Mouse (Mus musculus) midbrain, postnatal 0 days (tissue): ENCODE data around the gene Ank2. TPM values are rescaled to one million over a fixed set of nuclear protein-coding genes. Genes with fewer than 3 reads are reported as not detected.
A peak's percentile ranks its signal among the peaks of the same experiment; 100 is the strongest.

ENCODE experiments used
- ATAC-seq: fragments of 200-750 bp; cut with Nextera tagmentation; 2 replicates; pipeline ENCODE4 v1.8.0; 2017; ENCODE audit warnings: moderate number of reproducible peaks, mild to moderate bottlenecking, moderate TSS enrichment, moderate library complexity; ENCODE audit not compliant: low FRiP score
- DNase-seq: peaks from one replicate; pipeline ENCODE4 v3.0.0-alpha.2; 2015; ENCODE audit warnings: low spot score
- H3K27ac ChIP-seq: fragments of 300-500 bp; sonication (generic); 2 replicates; pipeline ENCODE4 v1.5.1; 2014; ENCODE audit warnings: low read depth, mild to moderate bottlenecking, low read length, mixed read lengths
- H3K27me3 ChIP-seq: fragments of 300-500 bp; sonication (generic); 2 replicates; pipeline ENCODE4 v1.6.1; 2014; ENCODE audit warnings: low read length, control low read depth, mixed read lengths; ENCODE audit not compliant: insufficient read depth
- H3K36me3 ChIP-seq: fragments of 300-500 bp; sonication (generic); 2 replicates; pipeline ENCODE4 v1.6.1; 2014; ENCODE audit warnings: low read length, control low read depth, mixed read lengths; ENCODE audit not compliant: insufficient read depth
- H3K4me1 ChIP-seq: fragments of 300-500 bp; sonication (generic); 2 replicates; pipeline ENCODE4 v1.6.1; 2014; ENCODE audit warnings: mild to moderate bottlenecking, control low read depth, antibody characterized with exemption, low read length, mixed read lengths; ENCODE audit not compliant: insufficient read depth
- H3K4me2 ChIP-seq: fragments of 300-500 bp; sonication (generic); 2 replicates; pipeline ENCODE4 v1.6.1; 2014; ENCODE audit warnings: low read depth, mild to moderate bottlenecking, low read length, mixed read lengths; ENCODE audit not compliant: poor library complexity, severe bottlenecking
- H3K4me3 ChIP-seq: fragments of 300-500 bp; sonication (generic); 2 replicates; pipeline ENCODE4 v1.5.1; 2014; ENCODE audit warnings: low read depth, mild to moderate bottlenecking, low read length, moderate library complexity
- H3K9ac ChIP-seq: fragments of 300-500 bp; sonication (generic); replicated peaks from 2 replicates; pipeline ENCODE4 v1.6.1; 2014; ENCODE audit warnings: mild to moderate bottlenecking, low read length, moderate library complexity, mixed read lengths; ENCODE audit not compliant: poor library complexity, severe bottlenecking
- H3K9me3 ChIP-seq: fragments of 300-500 bp; sonication (generic); 2 replicates; pipeline ENCODE4 v1.6.1; 2016; ENCODE audit warnings: low read length, control low read depth
- CTCF ChIP-seq: IDR thresholded peaks from 2 replicates; pipeline ENCODE4 v1.5.1; 2016; ENCODE audit warnings: antibody characterized with exemption, mild to moderate bottlenecking
- WGBS: fragments of 180-500 bp; shearing (Covaris S2); extraction: QIAGEN DNeasy Blood & Tissue Kit; methylation state at CpG from one replicate; pipeline ENCODE4 v1.1.7; 2014; 5-methylcytosine and 5-hydroxymethylcytosine counted together
- polyA plus RNA-seq: library from polyadenylated mRNA; unstranded; fragments of >200 nt; fragmentation: Nextera tagmentation; extraction: Ambion mirVana; gene quantifications from 2 replicates; pipeline ENCODE4 v1.2.1, GENCODE M21; 2015
- total RNA-seq: library from RNA; depleted of rRNA; stranded (reverse); fragments of >200 nt; gene quantifications from 2 replicates; pipeline ENCODE4 v1.2.3, GENCODE M21; 2014

Gene Ank2
- total and polyA plus RNA-seq, 2 experiments from 2014 or later: 200 to 623 TPM

- Histone ChIP-seq H3K27me3 (no peaks in the 10 kb centered on the region), H3K9ac (peak overlapping the region; percentile 50), H3K4me2 (peak overlapping the region; percentile 62), H3K4me3 (peak overlapping the region; percentile 31), H3K27ac (peak overlapping the region; percentile 32; the same call in 1 of the 2 replicates), H3K9me3 (no peaks in the 10 kb centered on the region), H3K36me3 (no peaks in the 10 kb centered on the region), H3K4me1 (peaks cover 5% of the 10 kb centered on the region; the same call in 1 of the 2 replicates)
- no peak for TF ChIP-seq CTCF
- ATAC-seq (peak; percentile 67), DNase-seq (peak; percentile 64)
- 2% methylated on average over 13 of the region's 13 CpGs for WGBS
These were observed 241.7 kb downstream of the Ank2 start for GRCm38 (mm10) chr3:127257279-127257925.

GRCm38 (mm10) chr3:127256681-127257080, 242.5 kb downstream of the Ank2 start:
- WGBS: 81% methylated on average over 2 of the region's 2 CpGs
- H3K27ac ChIP-seq: no peak overlapping the region
- H3K9ac ChIP-seq: no peak overlapping the region
- no peaks in the 10 kb centered on the region for H3K9me3 ChIP-seq
- no peak overlapping the region for H3K4me2 ChIP-seq
- no peaks in the 10 kb centered on the region for H3K27me3 ChIP-seq
- ATAC-seq (no peak), DNase-seq (no peak)
- peaks cover 5% of the 10 kb centered on the region; the same call in 1 of the 2 replicates for H3K4me1 ChIP-seq
- H3K36me3 ChIP-seq: no peaks in the 10 kb centered on the region
- no peak for TF ChIP-seq CTCF
- H3K4me3 ChIP-seq: no peak overlapping the region

- Histone ChIP-seq H3K36me3 (no peaks in the 10 kb centered on the region), H3K9ac (no peak overlapping the region), H3K27ac (no peak overlapping the region), H3K4me1 (no peaks in the 10 kb centered on the region), H3K4me2 (no peak overlapping the region), H3K27me3 (no peaks in the 10 kb centered on the region), H3K9me3 (no peaks in the 10 kb centered on the region), H3K4me3 (no peak overlapping the region)
- no peak for TF ChIP-seq CTCF
- DNase-seq (no peak), ATAC-seq (no peak)
- WGBS: 55% methylated on average over 5 of the region's 5 CpGs
These were observed 248.2 kb downstream of the Ank2 start for GRCm38 (mm10) chr3:127250930-127251329.

GRCm38 (mm10) chr3:127248611-127249010, 250.5 kb downstream of the Ank2 start:
- no peak for DNase-seq
- Histone ChIP-seq H3K4me2 (no peak overlapping the region), H3K4me3 (no peak overlapping the region), H3K9me3 (no peaks in the 10 kb centered on the region), H3K27ac (no peak overlapping the region), H3K9ac (no peak overlapping the region), H3K36me3 (no peaks in the 10 kb centered on the region), H3K27me3 (no peaks in the 10 kb centered on the region), H3K4me1 (peaks cover 5% of the 10 kb centered on the region; the same call in 1 of the 2 replicates)
- TF ChIP-seq CTCF: no peak
- no peak for ATAC-seq

DNA sequence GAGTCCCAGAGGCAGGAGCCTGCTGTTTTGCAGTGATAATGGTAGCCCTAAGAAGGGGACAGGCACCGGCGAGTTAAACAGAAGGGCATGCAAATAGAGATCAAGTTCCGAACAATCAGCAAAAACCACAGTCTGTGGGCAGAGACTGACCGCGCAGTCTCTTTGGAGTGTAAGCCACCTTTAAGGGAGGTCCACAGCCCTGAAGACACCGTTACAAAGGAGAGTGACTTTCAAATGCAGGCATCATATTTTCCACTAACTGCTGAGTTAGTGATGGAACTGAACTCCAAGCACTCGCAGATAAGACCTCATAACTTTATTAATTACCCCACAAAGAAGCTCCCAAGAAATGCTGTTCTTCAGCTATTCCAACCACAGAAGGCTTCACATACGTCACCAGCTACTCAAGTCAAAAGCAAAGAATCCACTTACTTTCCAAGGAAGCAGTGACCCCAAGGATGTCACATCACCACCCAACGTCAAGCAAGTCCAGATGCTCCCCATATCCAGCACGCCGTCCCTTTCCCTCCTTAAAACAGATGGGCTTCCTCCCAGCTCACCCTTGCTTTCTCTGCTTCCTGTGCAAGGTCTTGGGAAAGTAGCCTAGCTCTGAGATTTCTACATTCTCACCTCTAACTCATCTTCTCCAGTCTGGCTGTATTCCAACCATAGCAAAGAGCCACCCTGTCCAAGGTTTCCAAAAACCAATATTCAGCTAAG, 252.0 kb downstream of the Ank2 start:
- no peak for TF ChIP-seq CTCF
- H3K9ac ChIP-seq: no peak overlapping the region
- no peaks in the 10 kb centered on the region for H3K27me3 ChIP-seq
- 82% methylated on average over 11 of the region's 11 CpGs for WGBS
- no peak overlapping the region for H3K27ac ChIP-seq
- H3K9me3 ChIP-seq: no peaks in the 10 kb centered on the region
- DNase-seq (no peak), ATAC-seq (no peak)
- no peaks in the 10 kb centered on the region for H3K36me3 ChIP-seq
- peaks cover 5% of the 10 kb centered on the region; the same call in 1 of the 2 replicates for H3K4me1 ChIP-seq
- H3K4me3 ChIP-seq: no peak overlapping the region
- H3K4me2 ChIP-seq: no peak overlapping the region
